8 mouse cellular contexts compared by ENCODE assay signal in genomic region chr4:155561661-155562442, GRCm38 (mm10). TPM values are rescaled to one million over a fixed set of nuclear protein-coding genes. Genes with fewer than 3 reads are reported as not detected.
A peak's percentile ranks its signal among the peaks of the same experiment; 100 is the strongest.
DNase-seq lines count a peak whose midpoint lies in the region; ATAC-seq and TF ChIP-seq lines count a peak whose summit lies in the region.

Gene Nadk, plus strand, starts transcription at chr4:155562378.

- H3K27ac ChIP-seq in embryonic facial prominence, embryonic 12.5 days = peak within 1 kb of the TSS; percentile 90
- peak within 1 kb of the TSS; percentile 95 for H3K27ac ChIP-seq in heart, embryonic 10.5 days

- peak within 1 kb of the TSS; percentile 71 for H3K4me3 ChIP-seq in G1E (ENCODE audit: low read depth, low read length)
- H3K4me3 ChIP-seq in embryonic facial prominence, embryonic 12.5 days = peak within 1 kb of the TSS; percentile 89
- H3K4me3 ChIP-seq in heart, embryonic 10.5 days = peak within 1 kb of the TSS; percentile 89
- H3K4me3 ChIP-seq in megakaryocyte, embryonic 14.5 days (replicated peaks) = peak within 1 kb of the TSS; percentile 99

- no peaks in the 10 kb centered on the region for H3K9me3 ChIP-seq in G1E (replicated peaks)
- no peaks in the 10 kb centered on the region for H3K9me3 ChIP-seq in embryonic facial prominence, embryonic 12.5 days
- no peaks in the 10 kb centered on the region for H3K9me3 ChIP-seq in heart, embryonic 10.5 days
- H3K9me3 ChIP-seq in megakaryocyte, embryonic 14.5 days = no peaks in the 10 kb centered on the region

- peak within 1 kb of the TSS; percentile 52 for H3K9ac ChIP-seq in embryonic facial prominence, embryonic 12.5 days

- 67% methylated on average over 7 of the region's 7 CpGs for WGBS in embryonic facial prominence, embryonic 12.5 days
- 75% methylated on average over 7 of the region's 7 CpGs for WGBS in heart, embryonic 10.5 days

- H3K4me2 ChIP-seq in embryonic facial prominence, embryonic 12.5 days (replicated peaks) = peak within 1 kb of the TSS; percentile 81

- H3K36me3 ChIP-seq in G1E (replicated peaks) = peaks cover 60% of the 10 kb centered on the region
- H3K36me3 ChIP-seq in embryonic facial prominence, embryonic 12.5 days = peaks cover 39% of the 10 kb centered on the region
- peaks cover 42% of the 10 kb centered on the region for H3K36me3 ChIP-seq in heart, embryonic 10.5 days
- H3K36me3 ChIP-seq in megakaryocyte, embryonic 14.5 days (replicated peaks; ENCODE audit: low read length) = peaks cover 57% of the 10 kb centered on the region

- DNase-seq in cerebellum, adult 8-10 months = peak; percentile 30
- no peak for DNase-seq in cerebellum, adult 18-20 months
- no peak for DNase-seq in G1E (ENCODE audit: low spot score)
- no peak for DNase-seq in heart, embryonic 10.5 days (ENCODE audit: low spot score)
- no peak for DNase-seq in left cerebral cortex, adult 8-10 months (ENCODE audit: low spot score in 2 of 2)
- no peak for DNase-seq in right cerebral cortex, postnatal 14 days

- no peaks in the 10 kb centered on the region for H3K27me3 ChIP-seq in G1E (ENCODE audit: insufficient read depth, low read length)
- no peaks in the 10 kb centered on the region for H3K27me3 ChIP-seq in embryonic facial prominence, embryonic 12.5 days
- no peaks in the 10 kb centered on the region for H3K27me3 ChIP-seq in heart, embryonic 10.5 days (ENCODE audit: insufficient read depth, poor library complexity, severe bottlenecking)
- no peaks in the 10 kb centered on the region for H3K27me3 ChIP-seq in megakaryocyte, embryonic 14.5 days (replicated peaks)

- ATAC-seq in G1E (ENCODE audit: extremely low read depth, insufficient number of reproducible peaks, low FRiP score, poor library complexity, severe bottlenecking) = no peak
- ATAC-seq in embryonic facial prominence, embryonic 12.5 days (ENCODE audit: insufficient number of reproducible peaks, insufficient read depth, low FRiP score, low TSS enrichment) = no peak

- TF ChIP-seq CTCF in G1E (IDR thresholded peaks at IDR 0.05; ENCODE audit: low read depth, low read length) = no peak

- peaks cover 66% of the 10 kb centered on the region for H3K4me1 ChIP-seq in G1E (ENCODE audit: insufficient read depth, low read depth, low read length)
- peaks cover 35% of the 10 kb centered on the region for H3K4me1 ChIP-seq in embryonic facial prominence, embryonic 12.5 days
- H3K4me1 ChIP-seq in heart, embryonic 10.5 days = peaks cover 62% of the 10 kb centered on the region
- H3K4me1 ChIP-seq in megakaryocyte, embryonic 14.5 days = peaks cover 79% of the 10 kb centered on the region

RNA-seq across cellular contexts. Expression of gene Nadk, which starts in this region (rescaled TPM):
- 50.4 and 61.6 TPM in 2 replicates for total RNA-seq in G1E (2014; fragmentation: Nextera tagmentation)
- total RNA-seq in G1E (2017) = 67.5 and 76.3 TPM in 2 replicates
- 49.5 and 58.4 TPM in 2 replicates for polyA plus RNA-seq in G1E (2012)
- polyA plus RNA-seq in embryonic facial prominence, embryonic 12.5 days (2016; fragmentation: Nextera tagmentation; extraction: Ambion mirVana) = 96.6 and 101 TPM in 2 replicates
- 70.8 and 93.3 TPM in 2 replicates for polyA plus RNA-seq in heart, embryonic 10.5 days (2016; fragmentation: Nextera tagmentation; extraction: Ambion mirVana)
- 10 to 100 TPM; 43.2 to 55.5 (median 52.6) TPM for total RNA-seq in left cerebral cortex, adult 8-10 months (2022)
- 38.7 and 54.4 TPM in 2 replicates for polyA plus RNA-seq in megakaryocyte, embryonic 14.5 days (2012; ENCODE audit: insufficient read depth, low replicate concordance)
